Mouse (Mus musculus): Measurements from ENCODE around the gene Antxr1.

DNA sequence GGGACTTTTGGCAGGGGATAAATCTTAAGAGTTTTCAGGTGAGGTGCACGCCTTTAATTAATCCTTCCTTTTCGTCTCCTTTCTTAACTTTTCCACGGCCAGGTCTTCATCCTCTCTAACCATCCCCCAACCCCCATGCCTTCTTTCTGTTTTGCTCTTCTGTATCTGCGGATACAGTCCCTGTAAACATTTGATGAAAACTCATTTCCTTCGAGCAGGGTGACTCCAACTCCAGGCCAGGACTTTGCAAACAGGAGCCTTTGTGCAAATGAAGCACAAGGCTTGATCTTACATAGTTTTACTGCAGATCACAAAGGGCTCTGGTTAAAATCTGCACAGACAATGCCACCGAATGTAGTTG is 294 bp upstream of the Antxr1 start:
- TF ChIP-seq POLR2A (IDR thresholded peaks at IDR 0.05; ENCODE audit: extremely low read depth, insufficient read depth, low read length), result no peak
- no peak for TF ChIP-seq CTCF (IDR thresholded peaks at IDR 0.05; ENCODE audit: low read depth, low read length)
